Mouse (Mus musculus) lung, postnatal 0 days (tissue): ENCODE measurements around the gene Strip2.

Experiments used
- CTCF ChIP-seq: IDR thresholded peaks from 2 replicates; pipeline ENCODE4 v1.5.1; 2016; ENCODE audit warnings: antibody characterized with exemption, mild to moderate bottlenecking
- EP300 ChIP-seq: IDR thresholded peaks from 2 replicates; pipeline ENCODE4 v1.6.1; 2016; ENCODE audit warnings: antibody characterized with exemption, mild to moderate bottlenecking, control low read depth

- TF ChIP-seq EP300 (no peak), CTCF (no peak)
These were observed 89.0 kb downstream of the Strip2 start for GRCm38 (mm10) chr6:30005851-30006250.
